Mouse (Mus musculus) small intestine, adult 2 months (tissue): ENCODE data around the gene Tbc1d17.
A peak's percentile ranks its signal among the peaks of the same experiment; 100 is the strongest.

Experiments used
- CTCF ChIP-seq: fragments of 200-500 bp; IDR thresholded peaks from 2 replicates; pipeline ENCODE4 v1.5.1; 2012; ENCODE audit warnings: low read depth, mild to moderate bottlenecking, control low read depth, inconsistent platforms, low read length, moderate library complexity, mixed read lengths; ENCODE audit not compliant: insufficient replicate concordance, insufficient read length; ENCODE audit errors: extremely low read depth
- POLR2A ChIP-seq: fragments of 200-500 bp; IDR thresholded peaks from 2 replicates; pipeline ENCODE4 v1.6.1; 2012; ENCODE audit warnings: low read depth, mild to moderate bottlenecking, control low read depth, inconsistent platforms, low read length, moderate library complexity

DNA sequence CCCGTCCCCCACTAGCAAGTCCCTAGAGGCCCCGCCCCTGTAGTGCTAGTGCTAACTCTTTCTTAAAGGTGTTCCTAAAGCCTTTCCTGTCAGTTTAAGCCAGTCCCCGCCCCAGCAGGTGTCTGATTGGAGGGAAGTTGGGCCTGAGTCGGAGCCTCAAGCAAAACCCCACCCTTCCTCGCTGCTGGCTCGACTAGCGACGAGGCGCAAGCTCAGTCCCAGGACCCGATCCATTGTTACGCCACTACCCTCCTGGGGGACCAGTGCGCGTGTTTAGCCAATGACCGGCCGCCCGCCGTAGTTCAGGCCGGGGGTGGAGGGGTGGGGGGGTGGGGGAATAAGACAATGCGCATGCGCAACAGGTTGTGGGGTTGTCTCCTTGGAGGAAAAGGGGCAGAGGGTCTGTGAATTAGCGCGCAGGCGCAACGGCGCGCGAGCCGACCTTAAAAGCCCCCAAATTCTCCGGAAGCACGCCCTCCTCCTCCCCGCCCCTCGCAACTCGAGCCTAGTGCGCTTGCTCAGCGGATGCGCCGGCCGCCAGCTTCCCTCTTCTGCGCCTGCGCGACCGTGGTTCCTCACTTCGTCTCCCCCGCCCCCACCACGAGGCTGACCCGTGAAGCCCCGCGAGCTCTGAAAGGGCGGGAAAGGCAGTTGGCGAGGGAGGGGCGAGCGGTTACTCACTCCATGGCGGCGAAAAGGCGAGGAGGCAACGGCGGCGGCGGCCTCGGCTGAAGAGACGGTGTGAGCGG, 33.0 kb downstream of the Tbc1d17 start, which contains the start of the genes Nup62 and Il4i1:
- TF ChIP-seq POLR2A = peak; percentile 12; the same call in 1 of the 2 replicates
- TF ChIP-seq CTCF = no peak
